Mouse (Mus musculus) olfactory bulb, adult 2 months (tissue): Measurements from ENCODE around the gene Rcor2.

Experiments used
- CTCF ChIP-seq: fragments of 200-500 bp; IDR thresholded peaks from 2 replicates; pipeline ENCODE4 v1.5.1; 2012; ENCODE audit warnings: low read depth, mild to moderate bottlenecking, low read length, moderate library complexity; ENCODE audit not compliant: insufficient read depth
- POLR2A ChIP-seq: fragments of 200-500 bp; IDR thresholded peaks from 2 replicates; pipeline ENCODE4 v1.6.1; 2012; ENCODE audit warnings: mild to moderate bottlenecking, low read depth, low read length, moderate library complexity; ENCODE audit not compliant: insufficient read depth

GRCm38 (mm10) chr19:7311306-7311705 is 44.2 kb downstream of the Rcor2 start:
- no peak for TF ChIP-seq CTCF
- no peak for TF ChIP-seq POLR2A
